Comparison of ENCODE assay signal across 21 mouse cellular contexts in the genomic region with DNA sequence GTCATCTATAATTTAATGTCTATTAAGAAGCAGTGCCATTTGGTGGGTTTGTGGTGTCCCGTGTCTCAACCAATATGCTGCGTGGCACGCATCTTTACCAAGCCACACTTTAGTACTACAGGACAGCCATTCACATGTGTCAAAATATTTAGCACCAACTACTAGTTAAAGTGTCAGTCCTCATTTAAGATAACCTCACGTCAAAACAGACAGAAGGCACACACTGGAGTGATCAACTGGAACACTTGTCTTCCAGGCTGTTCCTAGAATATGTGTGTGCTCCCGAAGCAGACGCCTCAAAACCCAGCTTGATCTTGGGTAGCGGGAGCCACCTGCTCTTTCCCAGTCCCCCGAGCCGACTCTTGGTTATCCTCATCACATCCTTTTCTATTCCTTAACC.
DNase-seq lines count a peak whose midpoint lies in the region; ATAC-seq and TF ChIP-seq lines count a peak whose summit lies in the region.
"Had no signal": no experiment of that assay in that cellular context is flagged by ENCODE, and none has a peak within 500 bp of the region (broad histone marks: within the 10 kb centered on the region; RNA-seq: fewer than 3 reads in every experiment).

No protein-coding gene starts in this region.

- no peaks in the 10 kb centered on the region for H3K9me3 ChIP-seq in forebrain, embryonic 13.5 days (replicated peaks)
- 0 out of 2 replicates have a peak, but pooled peaks cover 4% of the 10 kb centered on the region for H3K9me3 ChIP-seq in forebrain, embryonic 12.5 days
- no peaks in the 10 kb centered on the region for H3K9me3 ChIP-seq in forebrain, embryonic 15.5 days
- no peaks in the 10 kb centered on the region; the same call in 1 of the 2 replicates for H3K9me3 ChIP-seq in forebrain, embryonic 11.5 days (ENCODE audit: control insufficient read depth, low read length)
- H3K9me3 ChIP-seq in forebrain, postnatal 0 days (ENCODE audit: low read length), result no peaks in the 10 kb centered on the region
- H3K9me3 ChIP-seq: embryonic facial prominence, embryonic 10.5 days; embryonic facial prominence, embryonic 12.5 days had no signal

- 88% methylated on average over 9 of the region's 9 CpGs for WGBS in forebrain, embryonic 13.5 days
- WGBS in forebrain, embryonic 12.5 days, result 94% methylated on average over 9 of the region's 9 CpGs
- WGBS in forebrain, embryonic 15.5 days, result 78% methylated on average over 9 of the region's 9 CpGs
- 90% methylated on average over 9 of the region's 9 CpGs for whole genome bisulfite sequencing in forebrain, embryonic 11.5 days
- WGBS in forebrain, postnatal 0 days, result 74% methylated on average over 9 of the region's 9 CpGs

- H3K4me2 ChIP-seq in forebrain, embryonic 13.5 days, result no peak overlapping the region
- H3K4me2 ChIP-seq in forebrain, embryonic 12.5 days, result no peak overlapping the region
- H3K4me2 ChIP-seq in forebrain, embryonic 15.5 days (replicated peaks), result no peak overlapping the region
- H3K4me2 ChIP-seq in forebrain, embryonic 11.5 days (ENCODE audit: low read depth, low read length, severe bottlenecking), result no peak overlapping the region
- no peak overlapping the region for H3K4me2 ChIP-seq in forebrain, postnatal 0 days (ENCODE audit: low read depth)
- H3K4me2 ChIP-seq: embryonic facial prominence, embryonic 12.5 days had no signal

- no peak overlapping the region for H3K4me3 ChIP-seq in forebrain, embryonic 13.5 days
- H3K4me3 ChIP-seq in forebrain, embryonic 12.5 days (replicated peaks), result no peak overlapping the region
- H3K4me3 ChIP-seq in forebrain, embryonic 15.5 days, result no peak overlapping the region
- H3K4me3 ChIP-seq in forebrain, embryonic 11.5 days (ENCODE audit: low read depth, low read length), result no peak overlapping the region
- H3K4me3 ChIP-seq in forebrain, postnatal 0 days (ENCODE audit: low read depth, low read length), result no peak overlapping the region
- H3K4me3 ChIP-seq: embryonic facial prominence, embryonic 10.5 days; embryonic facial prominence, embryonic 12.5 days had no signal

- H3K9ac ChIP-seq in forebrain, embryonic 13.5 days, result no peak overlapping the region
- H3K9ac ChIP-seq in forebrain, embryonic 12.5 days, result no peak overlapping the region
- no peak overlapping the region for H3K9ac ChIP-seq in forebrain, embryonic 15.5 days (replicated peaks)
- no peak overlapping the region for H3K9ac ChIP-seq in forebrain, embryonic 11.5 days (ENCODE audit: low read length)
- no peak overlapping the region for H3K9ac ChIP-seq in forebrain, postnatal 0 days
- H3K9ac ChIP-seq: embryonic facial prominence, embryonic 12.5 days had no signal

- TF ChIP-seq CTCF in forebrain, postnatal 0 days (IDR thresholded peaks at IDR 0.05; ENCODE audit: low read depth), result no peak

- H3K27me3 ChIP-seq in forebrain, embryonic 13.5 days, result no peaks in the 10 kb centered on the region
- H3K27me3 ChIP-seq in forebrain, embryonic 12.5 days, result no peaks in the 10 kb centered on the region
- no peaks in the 10 kb centered on the region for H3K27me3 ChIP-seq in forebrain, embryonic 15.5 days
- no peaks in the 10 kb centered on the region for H3K27me3 ChIP-seq in forebrain, embryonic 11.5 days (ENCODE audit: control insufficient read depth, insufficient read depth, low read length)
- H3K27me3 ChIP-seq in forebrain, postnatal 0 days (ENCODE audit: insufficient read depth, low read length), result no peaks in the 10 kb centered on the region
- H3K27me3 ChIP-seq: CH12.LX; embryonic facial prominence, embryonic 12.5 days; Patski had no signal

- peak; percentile 68 for ATAC-seq in forebrain, embryonic 13.5 days
- ATAC-seq in forebrain, embryonic 12.5 days (ENCODE audit: low FRiP score), result no peak
- peak; percentile 66 for ATAC-seq in forebrain, embryonic 15.5 days (replicated peaks)
- no peak for ATAC-seq in forebrain, embryonic 11.5 days (replicated peaks; ENCODE audit: low FRiP score)
- peak; percentile 64 for ATAC-seq in forebrain, postnatal 0 days
- ATAC-seq: activated CD4-positive, CD25-positive, alpha-beta regulatory T cell, adult 4 months; CD4-positive, CD25-positive, alpha-beta regulatory T cell, adult 4 months; Patski had no signal

- H3K27ac ChIP-seq in forebrain, embryonic 13.5 days, result no peak overlapping the region
- H3K27ac ChIP-seq in forebrain, embryonic 12.5 days, result no peak overlapping the region
- H3K27ac ChIP-seq in forebrain, embryonic 15.5 days (replicated peaks), result peak overlapping the region; percentile 31
- no peak overlapping the region for H3K27ac ChIP-seq in forebrain, embryonic 11.5 days (ENCODE audit: low read depth, low read length)
- no peak overlapping the region for H3K27ac ChIP-seq in forebrain, postnatal 0 days (ENCODE audit: low read depth, low read length)
- H3K27ac ChIP-seq: embryonic facial prominence, embryonic 10.5 days; embryonic facial prominence, embryonic 12.5 days had no signal

- peaks cover 27% of the 10 kb centered on the region for H3K36me3 ChIP-seq in forebrain, embryonic 13.5 days (ENCODE audit: poor library complexity, severe bottlenecking)
- peaks cover 18% of the 10 kb centered on the region for H3K36me3 ChIP-seq in forebrain, embryonic 12.5 days (replicated peaks)
- H3K36me3 ChIP-seq in forebrain, embryonic 15.5 days, result peaks cover 2% of the 10 kb centered on the region; the same call in 1 of the 2 replicates
- H3K36me3 ChIP-seq in forebrain, embryonic 11.5 days (ENCODE audit: control insufficient read depth, insufficient read depth, low read length), result no peaks in the 10 kb centered on the region
- H3K36me3 ChIP-seq in forebrain, postnatal 0 days (ENCODE audit: insufficient read depth), result peaks cover 11% of the 10 kb centered on the region; the same call in 1 of the 2 replicates

- DNase-seq in forebrain, embryonic 11.5 days (ENCODE audit: low spot score), result no peak
- peak; percentile 48 for DNase-seq in forebrain, postnatal 0 days
- no peak for DNase-seq in layer of hippocampus, adult 18-20 months (ENCODE audit: low spot score in 2 of 2)
- DNase-seq: adrenal gland, adult 2 months; adrenal gland, postnatal 10 days; adrenal gland, postnatal 25 days; B cell, adult 2 months; cerebellum, adult 11-12 months; cerebellum, adult 2 months; cerebellum, adult 9-10 months; cerebellum, postnatal 10 days; cerebellum, postnatal 25 days had no signal

- H3K4me1 ChIP-seq in forebrain, embryonic 13.5 days, result peaks cover 8% of the 10 kb centered on the region; the same call in 1 of the 2 replicates
- H3K4me1 ChIP-seq in forebrain, embryonic 12.5 days, result no peaks in the 10 kb centered on the region
- peaks cover 8% of the 10 kb centered on the region; the same call in 1 of the 2 replicates for H3K4me1 ChIP-seq in forebrain, embryonic 15.5 days
- no peaks in the 10 kb centered on the region for H3K4me1 ChIP-seq in forebrain, embryonic 11.5 days (replicated peaks; ENCODE audit: control insufficient read depth, insufficient read depth, low read length)
- no peaks in the 10 kb centered on the region for H3K4me1 ChIP-seq in forebrain, postnatal 0 days (ENCODE audit: insufficient read depth)
- H3K4me1 ChIP-seq: embryonic facial prominence, embryonic 10.5 days had no signal

Comparison
In these comparisons a context has a peak if more than half of its experiments do, and no peak if none do; other contexts are left out.
1. ATAC-seq: peak in forebrain, embryonic 13.5 days (single experiment), forebrain, embryonic 15.5 days (single experiment) and forebrain, postnatal 0 days (single experiment); none in forebrain, embryonic 12.5 days (single experiment) and forebrain, embryonic 11.5 days (single experiment).